Mouse (Mus musculus): Measurements from ENCODE around the gene Pkp4. TPM values are rescaled to one million over a fixed set of nuclear protein-coding genes. Genes with fewer than 3 reads are reported as not detected.
A peak's percentile ranks its signal among the peaks of the same experiment; 100 is the strongest.

Pkp4 gene
- polyA plus RNA-seq, 1 experiment from 2014 or later: 45.1 TPM

GRCm38 (mm10) chr2:59396555-59396954 is 235.9 kb downstream of the Pkp4 start:
- Histone ChIP-seq H3K27me3 (ENCODE audit: control insufficient read depth, insufficient read depth, low read length) (no peaks in the 10 kb centered on the region), H3K9ac (replicated peaks; ENCODE audit: low read depth, low read length) (no peak overlapping the region), H3K4me2 (replicated peaks; ENCODE audit: low read depth, low read length) (no peak overlapping the region), H3K9me3 (ENCODE audit: control insufficient read depth, low read depth, low read length) (no peaks in the 10 kb centered on the region), H3K4me3 (ENCODE audit: low read depth, low read length) (no peak overlapping the region), H3K36me3 (ENCODE audit: control insufficient read depth, insufficient read depth, low read length) (no peaks in the 10 kb centered on the region), H3K27ac (ENCODE audit: low read length) (no peak overlapping the region), H3K4me1 (ENCODE audit: control insufficient read depth, insufficient read depth, low read length) (no peaks in the 10 kb centered on the region)
- 89% methylated on average over 1 of the region's 1 CpGs for WGBS
- no peak for ATAC-seq (ENCODE audit: insufficient number of reproducible peaks, insufficient read depth, low FRiP score, low read depth)

GRCm38 (mm10) chr2:59397531-59397930 is 236.9 kb downstream of the Pkp4 start:
- no peak for ATAC-seq (ENCODE audit: insufficient number of reproducible peaks, insufficient read depth, low FRiP score, low read depth)
- H3K4me3 ChIP-seq (ENCODE audit: low read depth, low read length): no peak overlapping the region
- no peaks in the 10 kb centered on the region for H3K27me3 ChIP-seq (ENCODE audit: control insufficient read depth, insufficient read depth, low read length)
- no peaks in the 10 kb centered on the region for H3K9me3 ChIP-seq (ENCODE audit: control insufficient read depth, low read depth, low read length)
- no peaks in the 10 kb centered on the region for H3K4me1 ChIP-seq (ENCODE audit: control insufficient read depth, insufficient read depth, low read length)
- no peak overlapping the region for H3K27ac ChIP-seq (ENCODE audit: low read length)
- H3K4me2 ChIP-seq (replicated peaks; ENCODE audit: low read depth, low read length): no peak overlapping the region
- H3K36me3 ChIP-seq (ENCODE audit: control insufficient read depth, insufficient read depth, low read length): no peaks in the 10 kb centered on the region
- H3K9ac ChIP-seq (replicated peaks; ENCODE audit: low read depth, low read length): no peak overlapping the region

DNA sequence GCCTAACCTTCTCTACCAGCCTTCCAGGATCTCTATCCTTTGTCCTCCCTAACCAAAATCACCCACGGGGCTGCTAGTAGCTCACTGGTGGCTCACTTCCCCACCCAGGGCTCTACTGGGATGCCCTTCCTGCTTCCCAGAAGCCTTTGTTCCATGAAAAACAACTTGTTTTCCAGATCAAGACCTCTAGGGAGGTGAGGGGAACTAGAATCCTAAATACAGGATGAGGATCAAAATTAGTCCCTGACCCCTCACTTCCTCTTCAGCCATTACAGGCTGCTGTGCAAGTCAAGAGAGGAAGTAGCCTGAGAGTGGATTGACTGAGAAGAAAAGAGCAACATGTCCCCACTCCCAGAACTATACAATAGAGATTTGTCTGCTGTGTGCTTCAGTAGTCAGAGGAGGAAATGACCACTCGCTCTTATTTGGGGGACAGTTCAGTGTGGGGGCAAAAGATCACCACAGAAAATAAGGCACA is 240.3 kb downstream of the Pkp4 start:
- 71% methylated on average over 2 of the region's 2 CpGs for WGBS
- ATAC-seq (ENCODE audit: insufficient number of reproducible peaks, insufficient read depth, low FRiP score, low read depth): no peak
- Histone ChIP-seq H3K9me3 (ENCODE audit: control insufficient read depth, low read depth, low read length) (no peaks in the 10 kb centered on the region), H3K36me3 (ENCODE audit: control insufficient read depth, insufficient read depth, low read length) (no peaks in the 10 kb centered on the region), H3K4me2 (replicated peaks; ENCODE audit: low read depth, low read length) (no peak overlapping the region), H3K9ac (replicated peaks; ENCODE audit: low read depth, low read length) (no peak overlapping the region), H3K27ac (ENCODE audit: low read length) (no peak overlapping the region), H3K4me1 (ENCODE audit: control insufficient read depth, insufficient read depth, low read length) (no peaks in the 10 kb centered on the region), H3K27me3 (ENCODE audit: control insufficient read depth, insufficient read depth, low read length) (no peaks in the 10 kb centered on the region), H3K4me3 (ENCODE audit: low read depth, low read length) (no peak overlapping the region)

DNA sequence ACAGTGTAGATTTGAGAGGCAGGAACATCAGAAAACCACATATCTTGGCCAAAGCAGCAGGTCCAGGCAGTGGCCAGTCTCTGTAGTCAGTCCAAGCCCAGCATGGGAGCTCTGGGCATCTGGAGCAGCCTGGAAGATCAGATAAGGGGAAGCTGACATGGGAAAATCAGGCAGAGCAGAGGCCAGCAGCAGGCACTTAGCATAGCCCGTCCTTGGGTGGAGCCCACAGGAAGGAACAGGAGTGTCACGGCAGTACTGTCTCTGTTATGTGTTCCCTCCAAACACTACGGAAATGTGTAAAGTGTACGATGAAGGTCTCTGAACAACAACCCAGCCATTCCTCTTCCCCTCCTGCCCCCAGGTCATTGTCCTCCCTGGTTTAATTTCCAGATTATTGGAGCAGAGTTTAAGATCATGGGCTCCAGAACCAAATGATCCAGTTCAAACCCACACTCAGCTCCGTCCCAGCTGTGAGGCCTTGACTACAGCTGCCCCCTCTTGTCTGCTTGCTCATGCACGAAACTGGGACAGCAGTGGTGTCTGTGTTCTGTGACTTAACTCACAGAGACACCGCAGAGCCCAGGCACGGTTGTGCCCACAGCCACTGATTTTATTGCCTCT is 241.3 kb downstream of the Pkp4 start:
- no peaks in the 10 kb centered on the region for H3K4me1 ChIP-seq (ENCODE audit: control insufficient read depth, insufficient read depth, low read length)
- H3K4me2 ChIP-seq (replicated peaks; ENCODE audit: low read depth, low read length): no peak overlapping the region
- no peaks in the 10 kb centered on the region for H3K27me3 ChIP-seq (ENCODE audit: control insufficient read depth, insufficient read depth, low read length)
- H3K36me3 ChIP-seq (ENCODE audit: control insufficient read depth, insufficient read depth, low read length): no peaks in the 10 kb centered on the region
- H3K27ac ChIP-seq (ENCODE audit: low read length): peak overlapping the region; percentile 49; the same call in 1 of the 2 replicates
- no peak overlapping the region for H3K4me3 ChIP-seq (ENCODE audit: low read depth, low read length)
- no peak for ATAC-seq (ENCODE audit: insufficient number of reproducible peaks, insufficient read depth, low FRiP score, low read depth)
- no peaks in the 10 kb centered on the region for H3K9me3 ChIP-seq (ENCODE audit: control insufficient read depth, low read depth, low read length)
- WGBS: 65% methylated on average over 8 of the region's 8 CpGs
- no peak overlapping the region for H3K9ac ChIP-seq (replicated peaks; ENCODE audit: low read depth, low read length)

DNA sequence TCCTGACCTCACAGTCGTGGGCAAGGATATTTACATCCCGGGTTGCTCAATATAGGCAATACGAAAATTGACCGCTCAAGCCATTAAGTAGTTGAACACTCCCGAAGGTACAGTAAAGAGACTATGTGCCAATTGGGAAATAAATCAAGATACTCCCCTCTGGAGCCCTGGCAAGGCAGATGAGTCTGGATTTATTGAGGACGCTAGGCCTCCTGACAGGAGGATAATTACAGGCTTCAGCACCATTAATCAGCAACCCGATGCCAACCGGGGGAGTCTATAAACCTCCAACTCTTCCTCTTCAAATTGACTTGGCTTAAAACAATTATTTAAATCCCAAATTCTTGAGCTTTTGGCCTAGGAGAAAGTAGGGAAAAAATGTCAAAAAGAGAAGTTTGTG is 243.4 kb downstream of the Pkp4 start:
- H3K9ac ChIP-seq (replicated peaks; ENCODE audit: low read depth, low read length): no peak overlapping the region
- no peak for ATAC-seq (ENCODE audit: insufficient number of reproducible peaks, insufficient read depth, low FRiP score, low read depth)

More for the DNA sequence above, 243.4 kb downstream of the Pkp4 start:
- WGBS: 64% methylated on average over 8 of the region's 8 CpGs
- no peak overlapping the region for H3K27ac ChIP-seq (ENCODE audit: low read length)
- H3K27me3 ChIP-seq (ENCODE audit: control insufficient read depth, insufficient read depth, low read length): no peaks in the 10 kb centered on the region
- H3K36me3 ChIP-seq (ENCODE audit: control insufficient read depth, insufficient read depth, low read length): no peaks in the 10 kb centered on the region
- H3K4me3 ChIP-seq (ENCODE audit: low read depth, low read length): no peak overlapping the region
- H3K4me1 ChIP-seq (ENCODE audit: control insufficient read depth, insufficient read depth, low read length): no peaks in the 10 kb centered on the region
- H3K4me2 ChIP-seq (replicated peaks; ENCODE audit: low read depth, low read length): no peak overlapping the region
- no peaks in the 10 kb centered on the region for H3K9me3 ChIP-seq (ENCODE audit: control insufficient read depth, low read depth, low read length)

Other genes starting within 250 kb of the Pkp4 start
- gene Ccdc148, start 167 bp upstream of the Pkp4 start, polyA plus RNA-seq (2014; fragmentation: Nextera tagmentation; extraction: Ambion mirVana): 1.3 and 1.6 TPM in 2 replicates